Mouse (Mus musculus) neural tube, embryonic 12.5 days (tissue): ENCODE data around the gene Mndal. TPM values are rescaled to one million over a fixed set of nuclear protein-coding genes. Genes with fewer than 3 reads are reported as not detected.
"Not testable (repeated sequence)": the region's sequence is repeated elsewhere in the genome, so short reads cannot be mapped to it uniquely, and the experiment has no call there.

Experiments used
- ATAC-seq: fragments of 200-750 bp; cut with Nextera tagmentation; 2 replicates; pipeline ENCODE4 v1.8.0; 2017; ENCODE audit warnings: low read depth, mild to moderate bottlenecking, moderate TSS enrichment, moderate library complexity; ENCODE audit not compliant: low FRiP score
- H3K27ac ChIP-seq: fragments of 300-500 bp; sonication (generic); 2 replicates; pipeline ENCODE4 v1.5.1; 2016
- H3K27me3 ChIP-seq: fragments of 300-500 bp; sonication (generic); replicated peaks from 2 replicates; pipeline ENCODE4 v1.6.1; 2016; ENCODE audit warnings: mild to moderate bottlenecking
- H3K36me3 ChIP-seq: fragments of 300-500 bp; sonication (generic); 2 replicates; pipeline ENCODE4 v1.6.1; 2016; ENCODE audit warnings: mild to moderate bottlenecking
- H3K4me1 ChIP-seq: fragments of 300-500 bp; sonication (generic); 2 replicates; pipeline ENCODE4 v1.6.1; 2016
- H3K4me2 ChIP-seq: fragments of 300-500 bp; sonication (generic); replicated peaks from 2 replicates; pipeline ENCODE4 v1.6.1; 2016; ENCODE audit warnings: mild to moderate bottlenecking
- H3K4me3 ChIP-seq: fragments of 300-500 bp; sonication (generic); 2 replicates; pipeline ENCODE4 v1.5.1; 2016
- H3K9ac ChIP-seq: fragments of 300-500 bp; sonication (generic); 2 replicates; pipeline ENCODE4 v1.6.1; 2016; ENCODE audit warnings: mild to moderate bottlenecking
- H3K9me3 ChIP-seq: fragments of 300-500 bp; sonication (generic); 2 replicates; pipeline ENCODE4 v1.6.1; 2016; ENCODE audit warnings: mild to moderate bottlenecking
- WGBS: fragments of 180-500 bp; shearing (Covaris S2); methylation state at CpG from one replicate; pipeline ENCODE4 v1.1.7; 2016; 5-methylcytosine and 5-hydroxymethylcytosine counted together
- polyA plus RNA-seq: library from polyadenylated mRNA; unstranded; fragments of >200 nt; fragmentation: Nextera tagmentation; extraction: Ambion mirVana; gene quantifications from 2 replicates; pipeline ENCODE4 v1.2.1, GENCODE M21; 2016

Mndal gene
- polyA plus RNA-seq, 1 experiment from 2014 or later: 1.0 TPM

GRCm38 (mm10) chr1:173878264-173878663, 64.0 kb downstream of the Mndal start:
- H3K27me3 ChIP-seq, ATAC-seq: not testable (repeated sequence)

GRCm38 (mm10) chr1:173877125-173877524, 65.2 kb downstream of the Mndal start:
- not testable (repeated sequence) for H3K27me3 ChIP-seq, H3K4me2 ChIP-seq, H3K4me3 ChIP-seq, H3K36me3 ChIP-seq, H3K9me3 ChIP-seq, ATAC-seq, H3K4me1 ChIP-seq, H3K27ac ChIP-seq, H3K9ac ChIP-seq
- WGBS: 82% methylated on average over 1 of the region's 1 CpGs

More at GRCm38 (mm10) chr1:173878264-173878663, 64.0 kb downstream of the Mndal start:
- not testable (repeated sequence) for H3K4me2 ChIP-seq, H3K36me3 ChIP-seq, H3K27ac ChIP-seq, H3K9me3 ChIP-seq, H3K9ac ChIP-seq, H3K4me3 ChIP-seq, H3K4me1 ChIP-seq
- 89% methylated on average over 6 of the region's 6 CpGs for WGBS

GRCm38 (mm10) chr1:173868586-173868985, 73.7 kb downstream of the Mndal start:
- not testable (repeated sequence) for H3K4me3 ChIP-seq, ATAC-seq
- 91% methylated on average over 1 of the region's 1 CpGs for WGBS

GRCm38 (mm10) chr1:173866504-173866903, 75.8 kb downstream of the Mndal start:
- no peak for ATAC-seq
- Histone ChIP-seq H3K4me1 (no peaks in the 10 kb centered on the region), H3K4me2 (no peak overlapping the region), H3K27me3 (no peaks in the 10 kb centered on the region), H3K9me3 (no peaks in the 10 kb centered on the region), H3K9ac (no peak overlapping the region), H3K27ac (no peak overlapping the region), H3K4me3 (no peak overlapping the region), H3K36me3 (no peaks in the 10 kb centered on the region)
- 90% methylated on average over 12 of the region's 12 CpGs for WGBS

More at GRCm38 (mm10) chr1:173868586-173868985, 73.7 kb downstream of the Mndal start:
- H3K9me3 ChIP-seq, H3K4me1 ChIP-seq, H3K4me2 ChIP-seq, H3K9ac ChIP-seq, H3K27ac ChIP-seq, H3K36me3 ChIP-seq, H3K27me3 ChIP-seq: not testable (repeated sequence)

GRCm38 (mm10) chr1:173853711-173854110, 88.6 kb downstream of the Mndal start:
- not testable (repeated sequence) for H3K4me1 ChIP-seq, H3K36me3 ChIP-seq, H3K4me2 ChIP-seq, H3K27ac ChIP-seq, H3K9ac ChIP-seq, H3K9me3 ChIP-seq, H3K27me3 ChIP-seq, ATAC-seq, H3K4me3 ChIP-seq

- H3K4me1 ChIP-seq, ATAC-seq, H3K9ac ChIP-seq, H3K27me3 ChIP-seq, H3K9me3 ChIP-seq, H3K36me3 ChIP-seq, H3K4me3 ChIP-seq, H3K4me2 ChIP-seq, H3K27ac ChIP-seq: not testable (repeated sequence)
- WGBS: 48% methylated on average over 4 of the region's 4 CpGs
Observed at GRCm38 (mm10) chr1:173852853-173853252, 89.4 kb downstream of the Mndal start.

- not testable (repeated sequence) for H3K4me3 ChIP-seq, H3K9me3 ChIP-seq, H3K27ac ChIP-seq, H3K36me3 ChIP-seq, ATAC-seq, H3K27me3 ChIP-seq, H3K4me2 ChIP-seq, H3K4me1 ChIP-seq, H3K9ac ChIP-seq
- 88% methylated on average over 4 of the region's 4 CpGs for WGBS
Observed at GRCm38 (mm10) chr1:173846193-173846592, 96.1 kb downstream of the Mndal start.

GRCm38 (mm10) chr1:173844754-173845153, 97.5 kb downstream of the Mndal start:
- 82% methylated on average over 1 of the region's 1 CpGs for WGBS

GRCm38 (mm10) chr1:173821481-173821803, 120.8 kb downstream of the Mndal start:
- not testable (repeated sequence) for H3K9me3 ChIP-seq, H3K4me3 ChIP-seq, H3K27ac ChIP-seq, H3K4me2 ChIP-seq, ATAC-seq, H3K27me3 ChIP-seq, H3K36me3 ChIP-seq, H3K9ac ChIP-seq, H3K4me1 ChIP-seq
- 19% methylated on average over 2 of the region's 2 CpGs for WGBS

More at GRCm38 (mm10) chr1:173844754-173845153, 97.5 kb downstream of the Mndal start:
- Histone ChIP-seq H3K4me2 (no peak overlapping the region), H3K27ac (no peak overlapping the region), H3K27me3 (no peaks in the 10 kb centered on the region), H3K9me3 (no peaks in the 10 kb centered on the region), H3K4me3 (no peak overlapping the region), H3K4me1 (no peaks in the 10 kb centered on the region), H3K36me3 (no peaks in the 10 kb centered on the region), H3K9ac (no peak overlapping the region)
- ATAC-seq: no peak

- WGBS: 60% methylated on average over 2 of the region's 2 CpGs
- H3K36me3 ChIP-seq, H3K4me1 ChIP-seq, ATAC-seq, H3K4me3 ChIP-seq, H3K9me3 ChIP-seq, H3K27ac ChIP-seq, H3K9ac ChIP-seq, H3K27me3 ChIP-seq, H3K4me2 ChIP-seq: not testable (repeated sequence)
Observed at GRCm38 (mm10) chr1:173820794-173821480, 121.4 kb downstream of the Mndal start.

- not testable (repeated sequence) for H3K9ac ChIP-seq, H3K4me2 ChIP-seq, H3K9me3 ChIP-seq, H3K36me3 ChIP-seq, ATAC-seq, H3K27me3 ChIP-seq, H3K27ac ChIP-seq, H3K4me3 ChIP-seq, H3K4me1 ChIP-seq
- WGBS: 88% methylated on average over 2 of the region's 2 CpGs
Observed at GRCm38 (mm10) chr1:173809294-173809693, 133.0 kb downstream of the Mndal start.

GRCm38 (mm10) chr1:173802689-173803281, 139.5 kb downstream of the Mndal start:
- ATAC-seq, H3K27me3 ChIP-seq, H3K9me3 ChIP-seq, H3K4me3 ChIP-seq, H3K9ac ChIP-seq, H3K4me1 ChIP-seq, H3K4me2 ChIP-seq, H3K27ac ChIP-seq, H3K36me3 ChIP-seq: not testable (repeated sequence)
- 62% methylated on average over 2 of the region's 2 CpGs for WGBS

- not testable (repeated sequence) for H3K9ac ChIP-seq, H3K9me3 ChIP-seq, H3K4me3 ChIP-seq, H3K27me3 ChIP-seq, H3K4me1 ChIP-seq, H3K27ac ChIP-seq, H3K4me2 ChIP-seq, H3K36me3 ChIP-seq, ATAC-seq
- 60% methylated on average over 3 of the region's 3 CpGs for WGBS
Observed at GRCm38 (mm10) chr1:173802207-173802606, 140.1 kb downstream of the Mndal start.
